Mouse (Mus musculus): ENCODE measurements around the gene A230050P20Rik. TPM values are rescaled to one million over a fixed set of nuclear protein-coding genes. Genes with fewer than 3 reads are reported as not detected.

A230050P20Rik gene
- polyA plus RNA-seq, 1 experiment from 2014 or later, result 5.0 TPM

- no peaks in the 10 kb centered on the region for H3K9me3 ChIP-seq (replicated peaks)
- H3K4me3 ChIP-seq (replicated peaks), result no peak overlapping the region
- H3K36me3 ChIP-seq (replicated peaks), result 0 out of 2 replicates have a peak, but pooled peaks cover 5% of the 10 kb centered on the region
- H3K4me1 ChIP-seq (replicated peaks), result peaks cover 30% of the 10 kb centered on the region
- H3K27ac ChIP-seq (replicated peaks), result no peak overlapping the region
- no peak for ATAC-seq (ENCODE audit: insufficient read depth)
- H3K27me3 ChIP-seq, result no peaks in the 10 kb centered on the region
- no peak overlapping the region for H3K4me2 ChIP-seq
- no peak overlapping the region for H3K9ac ChIP-seq
- WGBS (ENCODE audit: insufficient replicate concordance), result 70% methylated on average over 23 of the region's 23 CpGs
These were observed 6.8 kb downstream of the A230050P20Rik start for GRCm38 (mm10) chr9:20875021-20875790.

- Histone ChIP-seq H3K9me3 (replicated peaks) (no peaks in the 10 kb centered on the region), H3K4me1 (replicated peaks) (peaks cover 30% of the 10 kb centered on the region), H3K4me2 (no peak overlapping the region), H3K36me3 (replicated peaks) (0 out of 2 replicates have a peak, but pooled peaks cover 4% of the 10 kb centered on the region), H3K9ac (no peak overlapping the region), H3K4me3 (replicated peaks) (no peak overlapping the region), H3K27ac (replicated peaks) (no peak overlapping the region), H3K27me3 (no peaks in the 10 kb centered on the region)
- no peak for ATAC-seq (ENCODE audit: insufficient read depth)
- 54% methylated on average over 9 of the region's 9 CpGs for WGBS (ENCODE audit: insufficient replicate concordance)
These were observed 8.1 kb downstream of the A230050P20Rik start for GRCm38 (mm10) chr9:20876318-20877117.

- ATAC-seq (ENCODE audit: insufficient read depth), result no peak
- 30% methylated on average over 14 of the region's 14 CpGs for WGBS (ENCODE audit: insufficient replicate concordance)
- H3K9me3 ChIP-seq (replicated peaks), result no peaks in the 10 kb centered on the region
- peak overlapping the region; percentile 59 for H3K4me3 ChIP-seq (replicated peaks)
- H3K27ac ChIP-seq (replicated peaks), result peak overlapping the region; percentile 90
- H3K9ac ChIP-seq, result peak overlapping the region; percentile 16
- H3K27me3 ChIP-seq, result no peaks in the 10 kb centered on the region
- H3K36me3 ChIP-seq (replicated peaks), result 0 out of 2 replicates have a peak, but pooled peaks cover 4% of the 10 kb centered on the region
- peak overlapping the region; percentile 95 for H3K4me2 ChIP-seq
- peaks cover 30% of the 10 kb centered on the region for H3K4me1 ChIP-seq (replicated peaks)
These were observed 8.9 kb downstream of the A230050P20Rik start for GRCm38 (mm10) chr9:20877118-20878040.

- H3K27ac ChIP-seq (replicated peaks), result peak overlapping the region; percentile 90
- WGBS (ENCODE audit: insufficient replicate concordance), result 0% methylated on average over 69 of the region's 69 CpGs
- peak; percentile 95 for ATAC-seq (ENCODE audit: insufficient read depth)
- peak overlapping the region; percentile 68 for H3K9ac ChIP-seq
- no peaks in the 10 kb centered on the region for H3K27me3 ChIP-seq
- H3K9me3 ChIP-seq (replicated peaks), result no peaks in the 10 kb centered on the region
- peaks cover 30% of the 10 kb centered on the region for H3K4me1 ChIP-seq (replicated peaks)
- H3K4me2 ChIP-seq, result peak overlapping the region; percentile 95
- peak overlapping the region; percentile 59 for H3K4me3 ChIP-seq (replicated peaks)
- H3K36me3 ChIP-seq (replicated peaks), result 0 out of 2 replicates have a peak, but pooled peaks cover under 1% of the 10 kb centered on the region
These were observed 9.7 kb downstream of the A230050P20Rik start for GRCm38 (mm10) chr9:20878041-20878709.

GRCm38 (mm10) chr9:20878710-20879065 lies 10.2 kb downstream of the A230050P20Rik start:
- Histone ChIP-seq H3K27me3 (no peaks in the 10 kb centered on the region), H3K9me3 (replicated peaks) (no peaks in the 10 kb centered on the region), H3K27ac (replicated peaks) (peak overlapping the region; percentile 90), H3K4me3 (replicated peaks) (peak overlapping the region; percentile 59), H3K4me2 (peak overlapping the region; percentile 95), H3K36me3 (replicated peaks) (no peaks in the 10 kb centered on the region), H3K9ac (peak overlapping the region; percentile 68), H3K4me1 (replicated peaks) (peaks cover 30% of the 10 kb centered on the region)
- ATAC-seq (ENCODE audit: insufficient read depth), result no peak
- WGBS (ENCODE audit: insufficient replicate concordance), result 20% methylated on average over 10 of the region's 10 CpGs

- H3K4me1 ChIP-seq (replicated peaks), result peaks cover 30% of the 10 kb centered on the region
These were observed 10.8 kb downstream of the A230050P20Rik start, which contains the start of gene Angptl6 for GRCm38 (mm10) chr9:20879097-20879792. Gene Angptl6, minus strand, starts transcription at chr9:20879727.

GRCm38 (mm10) chr9:20886563-20886962 lies 18.1 kb downstream of the A230050P20Rik start:
- peaks cover 24% of the 10 kb centered on the region for H3K36me3 ChIP-seq (replicated peaks)
- peaks cover 37% of the 10 kb centered on the region for H3K4me1 ChIP-seq (replicated peaks)
- no peak for ATAC-seq (ENCODE audit: insufficient read depth)
- H3K9ac ChIP-seq, result no peak overlapping the region
- H3K9me3 ChIP-seq (replicated peaks), result no peaks in the 10 kb centered on the region
- no peak overlapping the region for H3K4me2 ChIP-seq
- 81% methylated on average over 2 of the region's 2 CpGs for WGBS (ENCODE audit: insufficient replicate concordance)
- H3K27ac ChIP-seq (replicated peaks), result no peak overlapping the region
- H3K27me3 ChIP-seq, result no peaks in the 10 kb centered on the region
- H3K4me3 ChIP-seq (replicated peaks), result no peak overlapping the region

More at GRCm38 (mm10) chr9:20879097-20879792, 10.8 kb downstream of the A230050P20Rik start, which contains the start of gene Angptl6:
- Histone ChIP-seq H3K9me3 (replicated peaks) (no peaks in the 10 kb centered on the region), H3K36me3 (replicated peaks) (no peaks in the 10 kb centered on the region), H3K27me3 (no peaks in the 10 kb centered on the region), H3K27ac (replicated peaks) (peak within 1 kb of the TSS; percentile 90), H3K4me3 (replicated peaks) (peak within 1 kb of the TSS; percentile 59), H3K4me2 (peak within 1 kb of the TSS; percentile 95), H3K9ac (peak within 1 kb of the TSS; percentile 68)
- ATAC-seq (ENCODE audit: insufficient read depth), result no peak
- WGBS (ENCODE audit: insufficient replicate concordance), result 79% methylated on average over 13 of the region's 13 CpGs

GRCm38 (mm10) chr9:20887191-20887590 lies 18.7 kb downstream of the A230050P20Rik start:
- no peaks in the 10 kb centered on the region for H3K27me3 ChIP-seq
- peak overlapping the region; percentile 82; the same call in 1 of the 2 replicates for H3K4me3 ChIP-seq (replicated peaks)
- peak overlapping the region; percentile 89 for H3K4me2 ChIP-seq
- H3K27ac ChIP-seq (replicated peaks), result no peak overlapping the region
- H3K4me1 ChIP-seq (replicated peaks), result peaks cover 42% of the 10 kb centered on the region
- H3K36me3 ChIP-seq (replicated peaks), result peaks cover 31% of the 10 kb centered on the region
- no peak for ATAC-seq (ENCODE audit: insufficient read depth)
- H3K9ac ChIP-seq, result no peak overlapping the region
- WGBS (ENCODE audit: insufficient replicate concordance), result 83% methylated on average over 6 of the region's 6 CpGs
- no peaks in the 10 kb centered on the region for H3K9me3 ChIP-seq (replicated peaks)

GRCm38 (mm10) chr9:20887704-20888385 lies 19.4 kb downstream of the A230050P20Rik start, which contains the start of gene Ppan:
Gene Ppan, plus strand, starts transcription at chr9:20888175.
- under 1% methylated on average over 43 of the region's 43 CpGs for WGBS (ENCODE audit: insufficient replicate concordance)
- H3K36me3 ChIP-seq (replicated peaks), result peaks cover 37% of the 10 kb centered on the region
- peak within 1 kb of the TSS; percentile 74 for H3K9ac ChIP-seq
- H3K9me3 ChIP-seq (replicated peaks), result no peaks in the 10 kb centered on the region
- peaks cover 44% of the 10 kb centered on the region for H3K4me1 ChIP-seq (replicated peaks)
- peak within 1 kb of the TSS; percentile 89 for H3K27ac ChIP-seq (replicated peaks)
- peak within 1 kb of the TSS; percentile 82 for H3K4me3 ChIP-seq (replicated peaks)
- ATAC-seq (ENCODE audit: insufficient read depth), result peak; percentile 87
- peak within 1 kb of the TSS; percentile 89 for H3K4me2 ChIP-seq
- no peaks in the 10 kb centered on the region for H3K27me3 ChIP-seq
